Mouse (Mus musculus) kidney, adult 2 months (tissue): ENCODE measurements around the gene Dlgap4.

Experiments
- CTCF ChIP-seq: fragments of 200-500 bp; conservative IDR thresholded peaks from 2 replicates; pipeline ENCODE4 v1.5.1; 2011; ENCODE audit warnings: low read depth, mild to moderate bottlenecking, control low read depth, low read length, moderate library complexity, mixed read lengths; ENCODE audit not compliant: insufficient read depth, insufficient read length
- POLR2A ChIP-seq: fragments of 200-500 bp; IDR thresholded peaks from one replicate; pipeline ENCODE4 v1.6.1; 2011; ENCODE audit warnings: low read depth, low read length, control low read depth

DNA sequence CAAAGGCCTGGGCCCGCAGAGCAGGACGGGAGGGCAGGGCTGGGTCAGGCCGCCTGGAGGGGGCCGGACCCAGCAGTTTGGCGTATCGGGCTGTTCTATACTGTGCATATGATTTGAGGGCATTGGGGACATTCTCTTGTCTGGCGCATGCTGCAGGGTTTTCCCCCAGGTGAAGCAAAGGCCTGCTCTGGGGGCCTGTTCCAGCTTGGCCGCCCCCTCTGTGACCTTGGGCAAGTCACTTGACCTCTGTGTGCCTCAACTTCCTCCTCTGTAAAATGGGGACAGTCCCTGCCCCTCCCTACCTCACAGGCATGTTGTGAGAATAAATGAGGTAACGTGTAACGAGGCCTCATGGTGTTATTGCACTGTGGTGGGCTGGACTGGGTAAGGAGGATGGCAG is 150.5 kb downstream of the Dlgap4 start:
- no peak for TF ChIP-seq CTCF
- TF ChIP-seq POLR2A: no peak
